Mouse (Mus musculus): ENCODE results near the gene Ptf1a.

Gene Ptf1a

GRCm38 (mm10) chr2:19444931-19445831, at the start of gene Ptf1a:
Gene Ptf1a (plus strand): TSS chr2:19445663.
- peak; percentile 59 for DNase-seq (ENCODE audit: extremely low spot score, low spot score)

GRCm38 (mm10) chr2:19405409-19405808, 40.1 kb upstream of the Ptf1a start:
- no peak for DNase-seq (ENCODE audit: extremely low spot score, low spot score)

- DNase-seq (ENCODE audit: extremely low spot score, low spot score): no peak
Observed at GRCm38 (mm10) chr2:19406531-19406930, 38.9 kb upstream of the Ptf1a start.

GRCm38 (mm10) chr2:19414222-19414965, 31.1 kb upstream of the Ptf1a start:
- peak; percentile 77 for DNase-seq (ENCODE audit: extremely low spot score, low spot score)

- DNase-seq (ENCODE audit: extremely low spot score, low spot score): peak; percentile 41
Observed at GRCm38 (mm10) chr2:19415063-19415521, 30.4 kb upstream of the Ptf1a start.

GRCm38 (mm10) chr2:19416066-19416465, 29.4 kb upstream of the Ptf1a start:
- DNase-seq (ENCODE audit: extremely low spot score, low spot score): no peak

GRCm38 (mm10) chr2:19419686-19420345, 25.6 kb upstream of the Ptf1a start:
- DNase-seq (ENCODE audit: extremely low spot score, low spot score): no peak

- no peak for DNase-seq (ENCODE audit: extremely low spot score, low spot score)
Observed at GRCm38 (mm10) chr2:19422226-19422625, 23.2 kb upstream of the Ptf1a start.

- no peak for DNase-seq (ENCODE audit: extremely low spot score, low spot score)
Observed at GRCm38 (mm10) chr2:19423086-19423485, 22.4 kb upstream of the Ptf1a start.

- peak; percentile 70 for DNase-seq (ENCODE audit: extremely low spot score, low spot score)
Observed at GRCm38 (mm10) chr2:19429031-19429430, 16.4 kb upstream of the Ptf1a start.

GRCm38 (mm10) chr2:19429691-19430690, 15.5 kb upstream of the Ptf1a start:
- DNase-seq (ENCODE audit: extremely low spot score, low spot score): no peak

- DNase-seq (ENCODE audit: extremely low spot score, low spot score): peak; percentile 53
Observed at GRCm38 (mm10) chr2:19430746-19431145, 14.7 kb upstream of the Ptf1a start.

- DNase-seq (ENCODE audit: extremely low spot score, low spot score): peak; percentile 54
Observed at GRCm38 (mm10) chr2:19431186-19431585, 14.3 kb upstream of the Ptf1a start.

- no peak for DNase-seq (ENCODE audit: extremely low spot score, low spot score)
Observed at GRCm38 (mm10) chr2:19431614-19432323, 13.7 kb upstream of the Ptf1a start.

- no peak for DNase-seq (ENCODE audit: extremely low spot score, low spot score)
Observed at GRCm38 (mm10) chr2:19444346-19444745, 1.1 kb upstream of the Ptf1a start.

GRCm38 (mm10) chr2:19445871-19446501, 523 bp downstream of the Ptf1a start:
- peak; percentile 65 for DNase-seq (ENCODE audit: extremely low spot score, low spot score)

- DNase-seq (ENCODE audit: extremely low spot score, low spot score): peak; percentile 27
Observed at GRCm38 (mm10) chr2:19446746-19447145, 1.3 kb downstream of the Ptf1a start.

- DNase-seq (ENCODE audit: extremely low spot score, low spot score): peak; percentile 61
Observed at GRCm38 (mm10) chr2:19448042-19448700, 2.7 kb downstream of the Ptf1a start.

- no peak for DNase-seq (ENCODE audit: extremely low spot score, low spot score)
Observed at GRCm38 (mm10) chr2:19449308-19449707, 3.8 kb downstream of the Ptf1a start.

All from neural tube, embryonic 10.5 days (tissue).